Mouse (Mus musculus): ENCODE measurements around the gene Rslcan18.
"Not testable (repeated sequence)": the region's sequence is repeated elsewhere in the genome, so short reads cannot be mapped to it uniquely, and the experiment has no call there.

Rslcan18 gene

DNA sequence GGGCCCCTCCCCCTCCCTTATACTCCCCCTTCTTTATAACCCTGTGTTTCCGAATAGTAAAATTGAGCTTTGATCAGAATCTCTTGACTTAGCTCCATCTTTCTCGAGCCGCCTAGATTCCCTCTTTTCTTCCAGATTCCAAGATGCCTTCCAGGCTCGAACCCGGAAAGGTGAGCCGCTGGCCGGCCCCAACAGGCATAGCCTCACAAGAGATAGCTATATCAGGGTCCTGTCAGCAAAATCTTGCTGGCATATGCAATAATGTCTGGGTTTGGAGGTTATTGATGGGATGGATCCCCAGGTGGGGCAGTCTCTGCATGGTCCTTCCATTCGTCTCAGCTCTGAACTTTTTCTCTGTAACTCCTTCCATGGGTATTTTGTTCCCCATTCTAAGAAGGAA lies at the start of gene Rslcan18:
Gene Rslcan18, minus strand, starts transcription at position 101 of the 400 bp plus-strand sequence.
- DNase-seq (ENCODE audit: low spot score) = not testable (repeated sequence)

DNA sequence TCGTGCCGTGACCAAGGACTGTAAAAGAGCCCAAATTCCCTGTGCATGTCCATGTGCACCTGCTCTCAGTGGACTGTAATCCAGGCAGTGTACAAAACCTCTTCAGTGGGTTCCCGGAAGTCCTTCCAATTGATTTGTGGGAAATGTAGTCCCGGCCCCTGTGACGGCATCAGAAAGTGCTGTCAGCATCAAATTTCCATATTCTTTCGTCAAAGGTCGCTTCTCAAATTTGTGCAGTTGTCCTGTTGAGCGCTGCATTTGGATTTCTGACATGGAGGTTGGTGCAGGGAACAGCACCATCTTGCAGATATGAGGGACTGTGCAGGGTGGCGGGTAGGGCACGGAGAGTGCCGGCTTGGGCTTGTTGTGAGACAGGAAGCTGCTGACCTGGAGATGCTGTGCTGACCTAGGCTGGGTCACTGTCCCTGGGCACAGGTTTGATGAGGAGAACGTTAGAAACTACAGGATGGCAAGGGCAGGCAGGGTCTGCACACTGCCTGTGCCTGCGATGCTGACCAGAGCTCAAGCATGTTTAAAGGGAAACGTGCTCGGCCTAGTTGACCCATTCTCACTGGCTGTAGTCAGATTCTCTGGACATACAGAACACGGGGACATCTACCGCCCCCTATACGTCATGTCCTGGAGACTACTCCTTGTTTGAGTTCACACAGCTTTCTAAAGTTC lies 12.1 kb upstream of the Rslcan18 start:
- peak; percentile 89 for DNase-seq (ENCODE audit: low spot score)

GRCm38 (mm10) chr13:67127507-67127906 lies 11.4 kb upstream of the Rslcan18 start:
- not testable (repeated sequence) for DNase-seq (ENCODE audit: low spot score)

DNA sequence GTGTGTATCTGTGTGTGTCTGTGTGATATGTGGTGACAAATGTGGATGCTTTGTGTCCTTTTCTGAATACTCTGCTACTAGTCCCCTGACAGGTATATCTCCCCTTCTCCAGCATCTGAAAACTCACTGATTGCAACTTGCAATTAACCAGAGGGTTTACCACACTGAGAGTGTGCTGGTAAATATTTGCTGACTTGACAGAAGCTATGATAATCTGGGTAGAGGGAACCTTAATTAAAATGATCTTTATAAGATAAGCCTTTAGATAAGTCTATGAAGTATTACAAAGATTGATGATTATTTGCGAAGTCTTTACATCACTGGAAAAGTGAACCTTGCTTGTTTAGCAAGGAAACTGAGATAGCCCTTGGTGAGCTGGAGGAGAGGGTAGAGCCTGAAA lies 8.4 kb upstream of the Rslcan18 start:
- DNase-seq (ENCODE audit: low spot score) = no peak

GRCm38 (mm10) chr13:67121360-67121759 lies 5.3 kb upstream of the Rslcan18 start, which contains the start of gene Zfp759:
Gene Zfp759 (plus strand): TSS chr13:67121660.
- DNase-seq (ENCODE audit: low spot score) = not testable (repeated sequence)

- no peak for DNase-seq (ENCODE audit: low spot score)
Measured at GRCm38 (mm10) chr13:67113287-67113686, 2.8 kb downstream of the Rslcan18 start.

DNA sequence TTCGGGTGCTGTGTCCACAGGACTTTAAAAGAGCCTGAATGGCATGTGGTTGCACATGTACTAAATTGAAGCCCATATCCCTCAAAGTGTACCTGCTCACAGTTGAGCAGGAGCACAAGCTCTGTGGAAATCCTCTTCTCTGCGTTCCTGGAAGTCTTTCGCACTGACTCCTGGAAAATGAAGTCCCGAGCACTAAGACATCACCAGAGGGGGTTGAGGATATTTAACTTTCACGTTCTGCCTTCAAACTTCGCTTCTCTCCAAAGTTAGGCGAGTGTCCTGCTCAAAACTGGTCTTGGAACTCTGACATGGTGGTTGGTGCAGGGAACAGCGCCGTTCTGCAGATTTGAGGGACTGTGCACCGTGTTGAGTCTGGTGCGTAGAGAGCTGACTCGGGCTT lies 4.0 kb downstream of the Rslcan18 start:
- peak; percentile 13 for DNase-seq (ENCODE audit: low spot score)

DNA sequence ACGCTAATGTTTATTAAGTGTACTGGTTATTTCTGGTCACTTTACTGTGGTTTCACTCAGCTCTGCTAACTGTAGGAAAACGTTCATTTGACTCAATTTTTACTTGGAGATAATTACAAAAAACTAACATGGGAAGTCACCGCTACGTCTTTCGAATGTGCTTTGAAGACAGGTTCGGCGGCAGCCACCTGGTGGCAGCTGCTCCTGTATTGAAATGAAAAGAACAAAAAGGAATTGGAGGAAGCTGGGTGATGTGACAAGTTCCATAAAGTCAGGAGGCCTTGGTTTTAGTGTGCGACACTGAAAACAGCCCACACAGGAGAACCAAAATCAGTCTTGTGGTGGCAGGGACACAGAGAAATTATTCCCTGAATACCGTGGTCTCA lies 7.2 kb downstream of the Rslcan18 start:
- DNase-seq (ENCODE audit: low spot score) = no peak

GRCm38 (mm10) chr13:67108194-67108820 lies 7.8 kb downstream of the Rslcan18 start, which contains the start of gene Gm28557:
Gene Gm28557 (minus strand): TSS chr13:67108604.
- peak; percentile 98 for DNase-seq (ENCODE audit: low spot score)

DNA sequence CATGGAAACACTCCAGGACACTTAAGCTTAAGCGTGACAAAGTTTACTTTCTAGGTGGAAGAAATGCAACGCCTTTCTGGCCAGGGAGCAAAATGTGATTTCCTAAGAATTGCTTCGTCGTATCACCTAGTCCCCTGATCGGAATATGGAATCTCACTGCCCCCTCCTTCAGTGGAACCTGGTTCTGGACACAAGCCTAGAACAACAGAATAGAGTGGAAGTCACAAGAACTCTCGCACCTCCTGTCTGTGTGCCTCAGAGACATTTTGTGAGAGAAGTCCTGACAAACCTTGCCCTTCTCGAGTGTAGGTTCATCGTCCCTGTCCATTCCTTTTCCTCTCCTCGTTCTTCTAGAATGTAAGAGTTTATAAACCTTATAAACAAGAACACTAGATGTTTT lies 8.4 kb downstream of the Rslcan18 start:
- DNase-seq (ENCODE audit: low spot score) = no peak

DNA sequence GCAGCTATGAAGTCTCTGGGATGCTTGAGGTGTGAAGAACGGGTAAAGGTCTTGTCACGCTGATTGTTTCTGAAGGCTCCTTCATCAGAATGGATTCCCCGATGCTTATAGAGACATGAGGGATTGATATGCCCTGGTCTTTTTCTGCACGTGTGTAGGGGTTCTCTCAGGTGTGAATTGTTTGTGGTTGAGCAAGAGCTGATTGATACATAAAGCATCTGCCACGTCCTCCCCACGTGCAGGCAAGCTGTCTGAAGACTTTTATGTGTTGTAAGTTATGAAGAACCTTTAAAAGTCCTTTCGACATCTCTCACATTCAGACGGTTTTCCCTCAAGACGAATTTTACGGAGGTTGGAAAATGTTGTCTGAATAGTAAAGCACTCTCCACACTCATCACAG lies 18.2 kb downstream of the Rslcan18 start, which contains the start of gene Zfp708:
Gene Zfp708, minus strand, starts transcription at position 101 of the 400 bp plus-strand sequence.
- DNase-seq (ENCODE audit: low spot score) = no peak

GRCm38 (mm10) chr13:67090154-67090553 lies 25.9 kb downstream of the Rslcan18 start:
- no peak for DNase-seq (ENCODE audit: low spot score)

DNA sequence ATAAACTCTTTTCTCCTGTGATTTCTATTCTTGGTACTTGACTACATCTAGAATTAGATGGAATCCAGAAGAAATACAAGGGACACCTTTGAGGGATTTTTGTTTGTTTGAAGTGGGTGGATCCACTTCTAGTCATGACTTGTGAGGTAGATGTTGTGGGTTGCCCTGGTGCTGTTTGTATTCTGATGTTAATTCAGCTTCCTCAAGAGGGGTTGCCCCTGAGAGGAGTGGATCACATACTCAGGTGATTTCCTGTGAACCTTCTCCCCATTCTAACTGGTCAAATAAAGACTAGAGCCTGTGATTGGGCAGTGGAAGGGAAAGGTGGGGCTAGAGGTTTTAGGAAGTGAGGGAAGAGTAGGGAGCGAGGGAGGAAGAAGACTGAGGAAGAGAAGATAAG lies 34.1 kb downstream of the Rslcan18 start:
- DNase-seq (ENCODE audit: low spot score) = no peak

DNA sequence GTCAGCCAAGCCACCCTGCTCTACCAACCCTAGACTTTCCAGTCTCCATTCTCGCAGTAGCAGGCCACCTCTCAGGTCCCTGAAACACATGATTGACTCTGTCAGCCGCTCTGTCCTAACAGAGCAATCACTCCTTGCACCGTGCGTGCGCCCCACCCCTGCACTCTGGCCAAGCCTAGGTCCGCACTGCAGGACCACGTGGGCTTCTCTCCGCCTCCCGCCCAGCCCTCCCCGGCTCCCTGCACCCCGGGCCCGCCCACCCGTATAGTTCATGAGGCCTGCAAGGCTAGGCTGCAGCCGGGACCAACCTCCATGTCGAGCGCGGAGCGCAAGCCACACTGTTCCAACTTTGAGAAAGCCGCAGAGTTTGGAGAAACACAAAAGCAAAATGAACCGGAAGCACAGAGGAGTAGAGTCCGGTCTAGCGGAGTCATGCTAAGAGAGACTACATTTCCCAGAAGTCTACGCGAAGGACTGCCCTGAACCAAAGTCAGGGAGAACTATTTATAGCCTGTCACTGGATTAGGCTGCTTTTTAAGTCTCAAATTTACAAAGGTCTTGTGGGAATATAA lies 34.8 kb downstream of the Rslcan18 start:
- DNase-seq (ENCODE audit: low spot score) = peak; percentile 72

DNA sequence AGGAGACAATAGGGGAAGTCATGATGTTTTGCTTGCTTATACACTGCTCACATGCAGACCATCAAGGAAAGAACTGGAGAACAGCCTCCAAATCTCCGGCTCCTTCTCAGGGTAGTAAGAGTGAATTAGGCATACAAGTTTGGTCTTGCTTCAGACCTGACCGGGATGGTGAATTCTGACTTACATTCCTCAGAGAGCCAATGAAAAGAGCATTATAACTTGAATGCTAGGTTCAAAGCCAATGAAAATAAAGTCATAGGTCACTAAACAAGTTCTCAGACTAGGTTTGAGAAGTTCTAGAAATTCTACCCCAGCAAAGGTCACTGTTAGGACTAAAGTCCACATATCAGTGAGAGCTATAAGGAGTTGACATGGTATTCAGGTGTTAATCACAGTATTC lies 38.8 kb downstream of the Rslcan18 start:
- DNase-seq (ENCODE audit: low spot score) = no peak

- no peak for DNase-seq (ENCODE audit: low spot score)
Measured at GRCm38 (mm10) chr13:67072786-67073185, 43.3 kb downstream of the Rslcan18 start.

- no peak for DNase-seq (ENCODE audit: low spot score)
Measured at GRCm38 (mm10) chr13:67065386-67065785, 50.7 kb downstream of the Rslcan18 start.

DNA sequence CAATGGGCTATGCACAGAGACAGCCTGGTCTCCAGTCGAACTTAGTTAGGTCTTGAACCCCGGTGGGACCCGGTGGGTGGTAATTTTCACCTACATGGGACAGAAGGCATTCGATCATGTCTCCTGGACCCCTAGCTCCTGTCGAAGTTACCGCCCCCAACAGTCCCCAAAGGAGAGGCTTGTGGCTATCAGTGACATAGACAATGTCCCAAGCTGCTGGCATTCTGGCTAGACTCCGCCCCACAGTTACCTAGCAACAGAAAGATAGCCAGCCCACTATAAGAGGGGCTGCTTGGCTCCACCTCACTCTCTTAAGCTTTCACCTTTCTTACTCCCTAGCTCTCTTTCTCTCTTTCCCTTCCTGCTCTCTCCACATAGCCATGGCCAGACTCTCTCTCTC lies 53.6 kb downstream of the Rslcan18 start:
- DNase-seq (ENCODE audit: low spot score) = no peak

DNA sequence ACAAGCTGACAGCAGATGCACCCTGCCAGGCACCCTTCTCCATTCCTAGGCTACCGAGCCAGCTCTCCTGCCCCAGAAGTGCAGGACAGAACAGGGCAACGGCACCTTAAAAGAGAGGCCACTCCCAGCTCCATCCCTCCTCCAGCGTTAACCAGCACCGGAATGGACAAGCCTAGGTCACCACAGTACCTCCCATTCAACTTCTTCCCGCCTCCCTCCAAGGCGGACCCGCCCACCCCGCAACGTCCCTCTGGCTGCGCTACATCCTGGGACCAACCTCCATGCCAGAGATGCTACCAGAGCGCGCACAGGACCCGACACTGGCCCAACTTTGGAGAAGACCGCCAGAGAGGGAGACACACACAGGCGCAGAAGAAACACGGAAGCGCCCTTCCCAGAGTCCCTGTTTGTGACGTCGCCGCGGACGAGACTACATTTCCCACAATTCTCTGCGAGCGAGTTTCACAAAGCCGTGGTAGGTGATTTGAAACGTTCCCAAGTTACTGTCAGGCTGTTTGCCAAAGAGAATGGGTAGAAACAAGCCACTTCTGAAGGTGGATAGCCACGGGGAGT lies 55.2 kb downstream of the Rslcan18 start, which contains the start of gene Zfp712:
Gene Zfp712, minus strand, starts transcription at position 385 of the 573 bp plus-strand sequence.
- peak; percentile 95 for DNase-seq (ENCODE audit: low spot score)

- no peak for DNase-seq (ENCODE audit: low spot score)
Measured at GRCm38 (mm10) chr13:67060161-67060785, 55.8 kb downstream of the Rslcan18 start.
